Mouse (Mus musculus) layer of hippocampus, postnatal 10 days (tissue): ENCODE measurements around the gene Ccdc92. TPM values are rescaled to one million over a fixed set of nuclear protein-coding genes. Genes with fewer than 3 reads are reported as not detected.

Experiments used
- total RNA-seq, 2 experiments: library from RNA; stranded (reverse); gene quantifications; 2 replicates each; pipeline ENCODE4 v1.2.3; 2021

Ccdc92 gene
- total RNA-seq, 2 experiments from 2014 or later = 40.9 to 45.2 TPM

Other genes with a start within 250 kb of the Ccdc92 start
- gene Atp6v0a2, start 233.8 kb downstream of the Ccdc92 start, total RNA-seq = 10 to 100 TPM; 46.7 to 51.6 TPM
- gene Dnah10, start 137.3 kb downstream of the Ccdc92 start, total RNA-seq = under 1 TPM; 0.54 to 0.78 TPM
- gene Zfp664, start 267 bp upstream of the Ccdc92 start, total RNA-seq = 10 to 100 TPM; 52.3 to 52.6 TPM
- gene Rflna, start 140.8 kb upstream of the Ccdc92 start, total RNA-seq = 1 to 10 TPM; 1.5 to 1.7 TPM